Mouse (Mus musculus): ENCODE data around the gene Cd7. TPM values are rescaled to one million over a fixed set of nuclear protein-coding genes. Genes with fewer than 3 reads are reported as not detected.

Gene Cd7
- polyA plus RNA-seq, 1 experiment = not detected

DNA sequence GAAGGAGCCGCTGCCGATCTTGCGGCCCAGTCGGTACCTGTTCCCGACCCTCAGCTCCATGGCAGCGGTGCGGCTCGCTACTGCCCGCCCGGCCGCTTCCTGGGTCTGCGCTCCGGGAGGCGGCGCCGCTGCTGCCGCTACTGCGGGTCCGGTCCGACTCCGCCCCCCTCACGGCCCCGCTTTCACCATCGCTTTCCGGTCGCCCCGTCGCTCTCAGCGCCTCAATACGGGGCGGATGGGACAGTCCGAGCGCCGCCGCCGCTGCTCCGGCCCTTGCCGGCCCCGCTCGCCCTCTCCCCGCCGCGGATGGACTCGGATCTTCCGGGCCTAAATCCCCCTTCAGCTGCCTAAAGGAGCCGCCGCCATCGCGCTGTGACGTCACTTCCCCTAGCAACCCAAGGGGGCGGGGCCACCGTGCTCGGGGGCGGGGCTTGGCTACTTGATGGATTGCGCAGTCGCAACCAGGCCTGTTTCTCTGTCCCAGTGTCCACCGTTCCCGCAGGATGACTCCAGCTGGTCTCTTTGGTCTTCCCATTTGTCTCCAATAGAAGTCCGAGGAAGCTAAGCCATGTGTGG lies 48.2 kb downstream of the Cd7 start, which contains the start of gene Csnk1d:
Gene Csnk1d, minus strand, starts transcription at position 380 of the 576 bp plus-strand sequence.
- H3K27me3 ChIP-seq (ENCODE audit: control insufficient read depth, insufficient read depth, insufficient read length) = no peaks in the 10 kb centered on the region
- peaks cover 45% of the 10 kb centered on the region for H3K79me3 ChIP-seq (ENCODE audit: low read depth)
- peaks cover 53% of the 10 kb centered on the region for H3K79me2 ChIP-seq (ENCODE audit: control insufficient read depth, insufficient read depth)
- peak within 1 kb of the TSS; percentile 78 for H3K4me3 ChIP-seq (ENCODE audit: insufficient read depth, poor library complexity, severe bottlenecking)
- peaks cover 19% of the 10 kb centered on the region for H3K36me3 ChIP-seq (ENCODE audit: control insufficient read depth, insufficient read depth)
- H3ac ChIP-seq (ENCODE audit: control insufficient read depth, insufficient read length, low read depth) = peak within 1 kb of the TSS; percentile 100
- TF ChIP-seq CEBPB (IDR thresholded peaks at IDR 0.05; ENCODE audit: low read depth) = peak; percentile 46
- no peak for TF ChIP-seq CTCF (IDR thresholded peaks at IDR 0.05; ENCODE audit: control insufficient read depth, insufficient read depth, insufficient read length)
- TF ChIP-seq MYOG (IDR thresholded peaks at IDR 0.05; ENCODE audit: control insufficient read depth, extremely low read depth, insufficient read length) = no peak
- no peak for TF ChIP-seq FOSL1 (IDR thresholded peaks at IDR 0.05; ENCODE audit: insufficient read depth, low read length, poor library complexity, severe bottlenecking)
- no peak for TF ChIP-seq USF1 (IDR thresholded peaks at IDR 0.05; ENCODE audit: low read depth)
- peak; percentile 49 for TF ChIP-seq MAX (IDR thresholded peaks at IDR 0.05)
- TF ChIP-seq MYOD1 (IDR thresholded peaks at IDR 0.05; ENCODE audit: control insufficient read depth, insufficient read length, low read depth) = no peak

DNA sequence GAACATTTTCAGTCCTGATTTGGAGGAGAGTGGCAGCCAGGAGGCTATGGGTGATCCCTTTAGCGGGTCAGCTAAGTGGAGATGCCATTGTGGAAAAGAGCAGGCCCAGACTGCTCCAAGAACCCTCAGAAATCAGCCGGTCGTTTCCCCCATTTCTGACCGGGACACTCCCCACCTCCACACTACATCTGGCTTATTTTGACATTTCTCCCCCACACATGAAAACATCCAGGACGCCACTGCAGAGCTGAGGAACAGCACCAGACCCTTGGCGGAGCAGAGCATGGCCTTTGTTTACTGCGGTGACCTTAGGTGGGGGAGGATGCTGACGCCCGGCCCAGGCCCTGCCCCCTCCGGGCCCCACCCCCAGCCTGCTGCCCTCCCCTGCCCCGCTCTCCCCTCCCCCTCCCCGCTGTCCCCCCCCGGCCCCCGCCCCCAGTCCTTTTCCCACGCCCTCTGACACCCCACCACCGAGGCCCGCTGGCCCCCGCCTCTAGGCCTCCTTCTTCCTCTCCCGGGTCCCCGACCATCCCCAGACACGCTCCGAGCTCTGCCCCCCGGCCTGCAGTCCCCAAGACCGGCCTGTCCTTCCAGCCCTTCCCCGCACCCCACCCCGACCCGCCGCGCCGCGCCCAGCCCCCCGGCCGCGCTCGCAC lies 49.0 kb downstream of the Cd7 start:
- no peak for TF ChIP-seq MYOD1 (IDR thresholded peaks at IDR 0.05; ENCODE audit: control insufficient read depth, insufficient read length, low read depth)
- TF ChIP-seq CEBPB (IDR thresholded peaks at IDR 0.05; ENCODE audit: low read depth) = no peak
- no peak for TF ChIP-seq FOSL1 (IDR thresholded peaks at IDR 0.05; ENCODE audit: insufficient read depth, low read length, poor library complexity, severe bottlenecking)
- TF ChIP-seq MYOG (IDR thresholded peaks at IDR 0.05; ENCODE audit: control insufficient read depth, extremely low read depth, insufficient read length) = no peak
- TF ChIP-seq MAX (IDR thresholded peaks at IDR 0.05) = no peak
- no peak for TF ChIP-seq USF1 (IDR thresholded peaks at IDR 0.05; ENCODE audit: low read depth)
- no peak for TF ChIP-seq CTCF (IDR thresholded peaks at IDR 0.05; ENCODE audit: control insufficient read depth, insufficient read depth, insufficient read length)
- peaks cover 61% of the 10 kb centered on the region for H3K79me2 ChIP-seq (ENCODE audit: control insufficient read depth, insufficient read depth)
- H3K79me3 ChIP-seq (ENCODE audit: low read depth) = peaks cover 52% of the 10 kb centered on the region
- H3K27me3 ChIP-seq (ENCODE audit: control insufficient read depth, insufficient read depth, insufficient read length) = no peaks in the 10 kb centered on the region
- H3K36me3 ChIP-seq (ENCODE audit: control insufficient read depth, insufficient read depth) = peaks cover 25% of the 10 kb centered on the region
- H3K4me3 ChIP-seq (ENCODE audit: insufficient read depth, poor library complexity, severe bottlenecking) = peak overlapping the region; percentile 78
- H3ac ChIP-seq (ENCODE audit: control insufficient read depth, insufficient read length, low read depth) = peak overlapping the region; percentile 100

DNA sequence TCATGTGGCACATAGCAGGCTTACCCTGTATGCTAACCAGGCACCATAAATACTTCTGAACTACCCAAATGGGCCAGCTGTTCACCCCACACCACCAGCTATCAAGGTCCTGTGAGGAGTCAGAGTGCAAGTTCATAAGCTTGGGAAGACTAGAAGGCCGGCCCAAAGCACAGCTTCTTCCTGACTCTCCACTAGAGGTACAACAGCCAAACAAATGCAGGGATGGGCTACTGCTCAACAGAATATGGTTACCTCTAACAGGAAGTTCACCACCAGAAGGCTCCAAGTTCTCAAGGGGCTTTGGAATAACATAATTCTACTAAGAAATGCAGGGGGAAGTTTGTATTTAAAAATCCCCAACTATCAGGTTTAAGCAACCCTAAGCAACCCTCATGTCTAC lies 49.7 kb downstream of the Cd7 start:
- TF ChIP-seq CTCF (IDR thresholded peaks at IDR 0.05; ENCODE audit: control insufficient read depth, insufficient read depth, insufficient read length) (no peak), CEBPB (IDR thresholded peaks at IDR 0.05; ENCODE audit: low read depth) (no peak), MYOD1 (IDR thresholded peaks at IDR 0.05; ENCODE audit: control insufficient read depth, insufficient read length, low read depth) (no peak), MYOG (IDR thresholded peaks at IDR 0.05; ENCODE audit: control insufficient read depth, extremely low read depth, insufficient read length) (no peak), USF1 (IDR thresholded peaks at IDR 0.05; ENCODE audit: low read depth) (no peak), MAX (IDR thresholded peaks at IDR 0.05) (no peak), FOSL1 (IDR thresholded peaks at IDR 0.05; ENCODE audit: insufficient read depth, low read length, poor library complexity, severe bottlenecking) (no peak)
- Histone ChIP-seq H3K4me3 (ENCODE audit: insufficient read depth, poor library complexity, severe bottlenecking) (peak overlapping the region; percentile 78), H3K79me2 (ENCODE audit: control insufficient read depth, insufficient read depth) (peaks cover 67% of the 10 kb centered on the region), H3ac (ENCODE audit: control insufficient read depth, insufficient read length, low read depth) (no peak overlapping the region), H3K27me3 (ENCODE audit: control insufficient read depth, insufficient read depth, insufficient read length) (no peaks in the 10 kb centered on the region), H3K36me3 (ENCODE audit: control insufficient read depth, insufficient read depth) (peaks cover 25% of the 10 kb centered on the region), H3K79me3 (ENCODE audit: low read depth) (peaks cover 54% of the 10 kb centered on the region)

GRCm38 (mm10) chr11:120988410-120988809 lies 50.8 kb downstream of the Cd7 start:
- Histone ChIP-seq H3ac (ENCODE audit: control insufficient read depth, insufficient read length, low read depth) (no peak overlapping the region), H3K4me3 (ENCODE audit: insufficient read depth, poor library complexity, severe bottlenecking) (no peak overlapping the region), H3K36me3 (ENCODE audit: control insufficient read depth, insufficient read depth) (peaks cover 32% of the 10 kb centered on the region), H3K79me3 (ENCODE audit: low read depth) (peaks cover 62% of the 10 kb centered on the region), H3K79me2 (ENCODE audit: control insufficient read depth, insufficient read depth) (peaks cover 77% of the 10 kb centered on the region), H3K27me3 (ENCODE audit: control insufficient read depth, insufficient read depth, insufficient read length) (no peaks in the 10 kb centered on the region)
- TF ChIP-seq USF1 (IDR thresholded peaks at IDR 0.05; ENCODE audit: low read depth) (no peak), MAX (IDR thresholded peaks at IDR 0.05) (no peak), CEBPB (IDR thresholded peaks at IDR 0.05; ENCODE audit: low read depth) (no peak), MYOD1 (IDR thresholded peaks at IDR 0.05; ENCODE audit: control insufficient read depth, insufficient read length, low read depth) (no peak), FOSL1 (IDR thresholded peaks at IDR 0.05; ENCODE audit: insufficient read depth, low read length, poor library complexity, severe bottlenecking) (no peak), CTCF (IDR thresholded peaks at IDR 0.05; ENCODE audit: control insufficient read depth, insufficient read depth, insufficient read length) (no peak), MYOG (IDR thresholded peaks at IDR 0.05; ENCODE audit: control insufficient read depth, extremely low read depth, insufficient read length) (no peak)

- Histone ChIP-seq H3K79me2 (ENCODE audit: control insufficient read depth, insufficient read depth) (peaks cover 85% of the 10 kb centered on the region), H3K4me3 (ENCODE audit: insufficient read depth, poor library complexity, severe bottlenecking) (no peak overlapping the region), H3K79me3 (ENCODE audit: low read depth) (peaks cover 70% of the 10 kb centered on the region), H3K36me3 (ENCODE audit: control insufficient read depth, insufficient read depth) (peaks cover 40% of the 10 kb centered on the region), H3K27me3 (ENCODE audit: control insufficient read depth, insufficient read depth, insufficient read length) (no peaks in the 10 kb centered on the region), H3ac (ENCODE audit: control insufficient read depth, insufficient read length, low read depth) (no peak overlapping the region)
- no peak for TF ChIP-seq MAX (IDR thresholded peaks at IDR 0.05)
- no peak for TF ChIP-seq FOSL1 (IDR thresholded peaks at IDR 0.05; ENCODE audit: insufficient read depth, low read length, poor library complexity, severe bottlenecking)
- TF ChIP-seq USF1 (IDR thresholded peaks at IDR 0.05; ENCODE audit: low read depth) = no peak
- TF ChIP-seq CEBPB (IDR thresholded peaks at IDR 0.05; ENCODE audit: low read depth) = no peak
- TF ChIP-seq MYOD1 (IDR thresholded peaks at IDR 0.05; ENCODE audit: control insufficient read depth, insufficient read length, low read depth) = no peak
- TF ChIP-seq MYOG (IDR thresholded peaks at IDR 0.05; ENCODE audit: control insufficient read depth, extremely low read depth, insufficient read length) = no peak
- TF ChIP-seq CTCF (IDR thresholded peaks at IDR 0.05; ENCODE audit: control insufficient read depth, insufficient read depth, insufficient read length) = no peak
Observed at GRCm38 (mm10) chr11:120987608-120988007, 51.6 kb downstream of the Cd7 start.

Other genes with a start within 250 kb of the Cd7 start
- 64.7 TPM for gene Dus1l, start 243.0 kb downstream of the Cd7 start, polyA plus RNA-seq (2012; fragmentation: generic; extraction: Trizol)
- gene Fasn, start 214.9 kb downstream of the Cd7 start, polyA plus RNA-seq (2012; fragmentation: generic; extraction: Trizol) = 199 TPM
- gene Ccdc57, start 106.5 kb downstream of the Cd7 start, polyA plus RNA-seq (2012; fragmentation: generic; extraction: Trizol) = 1.1 TPM
- gene Slc16a3, start 90.9 kb downstream of the Cd7 start, polyA plus RNA-seq (2012; fragmentation: generic; extraction: Trizol) = 0.89 TPM
- gene Csnk1d, start 48.1 kb downstream of the Cd7 start, polyA plus RNA-seq (2012; fragmentation: generic; extraction: Trizol) = 79.2 TPM
- gene Sectm1b, start 24.2 kb upstream of the Cd7 start, polyA plus RNA-seq (2012; fragmentation: generic; extraction: Trizol) = not detected
- not detected for gene Sectm1a, start 41.8 kb upstream of the Cd7 start, polyA plus RNA-seq (2012; fragmentation: generic; extraction: Trizol)
- 0.04 TPM for gene Tex19.2, start 79.3 kb upstream of the Cd7 start, polyA plus RNA-seq (2012; fragmentation: generic; extraction: Trizol)
- 0.02 TPM for gene Tex19.1, start 106.7 kb upstream of the Cd7 start, polyA plus RNA-seq (2012; fragmentation: generic; extraction: Trizol)
- gene Uts2r, start 120.9 kb upstream of the Cd7 start, polyA plus RNA-seq (2012; fragmentation: generic; extraction: Trizol) = not detected
- gene Hexdc, start 165.0 kb upstream of the Cd7 start, polyA plus RNA-seq (2012; fragmentation: generic; extraction: Trizol) = 5.4 TPM
- 10.8 TPM for gene Ogfod3, start 165.3 kb upstream of the Cd7 start, polyA plus RNA-seq (2012; fragmentation: generic; extraction: Trizol)
- gene Cybc1, start 189.9 kb upstream of the Cd7 start, polyA plus RNA-seq (2012; fragmentation: generic; extraction: Trizol) = 23.8 TPM
- gene Narf, start 197.8 kb upstream of the Cd7 start, polyA plus RNA-seq (2012; fragmentation: generic; extraction: Trizol) = 4.0 TPM
- 43.1 TPM for gene Foxk2, start 220.6 kb upstream of the Cd7 start, polyA plus RNA-seq (2012; fragmentation: generic; extraction: Trizol)